Mouse (Mus musculus) midbrain, postnatal 0 days (tissue): ENCODE data around the gene Tead2. TPM values are rescaled to one million over a fixed set of nuclear protein-coding genes. Genes with fewer than 3 reads are reported as not detected.
A peak's percentile ranks its signal among the peaks of the same experiment; 100 is the strongest.

ENCODE experiments used
- ATAC-seq: fragments of 200-750 bp; cut with Nextera tagmentation; 2 replicates; pipeline ENCODE4 v1.8.0; 2017; ENCODE audit warnings: moderate number of reproducible peaks, mild to moderate bottlenecking, moderate TSS enrichment, moderate library complexity; ENCODE audit not compliant: low FRiP score
- DNase-seq: peaks from one replicate; pipeline ENCODE4 v3.0.0-alpha.2; 2015; ENCODE audit warnings: low spot score
- H3K27ac ChIP-seq: fragments of 300-500 bp; sonication (generic); 2 replicates; pipeline ENCODE4 v1.5.1; 2014; ENCODE audit warnings: low read depth, mild to moderate bottlenecking, low read length, mixed read lengths
- H3K27me3 ChIP-seq: fragments of 300-500 bp; sonication (generic); 2 replicates; pipeline ENCODE4 v1.6.1; 2014; ENCODE audit warnings: low read length, control low read depth, mixed read lengths; ENCODE audit not compliant: insufficient read depth
- H3K36me3 ChIP-seq: fragments of 300-500 bp; sonication (generic); 2 replicates; pipeline ENCODE4 v1.6.1; 2014; ENCODE audit warnings: low read length, control low read depth, mixed read lengths; ENCODE audit not compliant: insufficient read depth
- H3K4me1 ChIP-seq: fragments of 300-500 bp; sonication (generic); 2 replicates; pipeline ENCODE4 v1.6.1; 2014; ENCODE audit warnings: mild to moderate bottlenecking, control low read depth, antibody characterized with exemption, low read length, mixed read lengths; ENCODE audit not compliant: insufficient read depth
- H3K4me2 ChIP-seq: fragments of 300-500 bp; sonication (generic); 2 replicates; pipeline ENCODE4 v1.6.1; 2014; ENCODE audit warnings: low read depth, mild to moderate bottlenecking, low read length, mixed read lengths; ENCODE audit not compliant: poor library complexity, severe bottlenecking
- H3K4me3 ChIP-seq: fragments of 300-500 bp; sonication (generic); 2 replicates; pipeline ENCODE4 v1.5.1; 2014; ENCODE audit warnings: low read depth, mild to moderate bottlenecking, low read length, moderate library complexity
- H3K9ac ChIP-seq: fragments of 300-500 bp; sonication (generic); replicated peaks from 2 replicates; pipeline ENCODE4 v1.6.1; 2014; ENCODE audit warnings: mild to moderate bottlenecking, low read length, moderate library complexity, mixed read lengths; ENCODE audit not compliant: poor library complexity, severe bottlenecking
- H3K9me3 ChIP-seq: fragments of 300-500 bp; sonication (generic); 2 replicates; pipeline ENCODE4 v1.6.1; 2016; ENCODE audit warnings: low read length, control low read depth
- CTCF ChIP-seq: IDR thresholded peaks from 2 replicates; pipeline ENCODE4 v1.5.1; 2016; ENCODE audit warnings: antibody characterized with exemption, mild to moderate bottlenecking
- WGBS: fragments of 180-500 bp; shearing (Covaris S2); extraction: QIAGEN DNeasy Blood & Tissue Kit; methylation state at CpG from one replicate; pipeline ENCODE4 v1.1.7; 2014; 5-methylcytosine and 5-hydroxymethylcytosine counted together
- polyA plus RNA-seq: library from polyadenylated mRNA; unstranded; fragments of >200 nt; fragmentation: Nextera tagmentation; extraction: Ambion mirVana; gene quantifications from 2 replicates; pipeline ENCODE4 v1.2.1, GENCODE M21; 2015
- total RNA-seq: library from RNA; depleted of rRNA; stranded (reverse); fragments of >200 nt; gene quantifications from 2 replicates; pipeline ENCODE4 v1.2.3, GENCODE M21; 2014

Gene Tead2
- total and polyA plus RNA-seq, 2 experiments from 2014 or later, result 17.0 to 54.8 TPM

- Histone ChIP-seq H3K4me3 (no peak overlapping the region), H3K9me3 (no peaks in the 10 kb centered on the region), H3K9ac (no peak overlapping the region), H3K27me3 (no peaks in the 10 kb centered on the region), H3K4me1 (no peaks in the 10 kb centered on the region), H3K36me3 (no peaks in the 10 kb centered on the region), H3K4me2 (no peak overlapping the region), H3K27ac (no peak overlapping the region)
- 85% methylated on average over 7 of the region's 7 CpGs for WGBS
- TF ChIP-seq CTCF, result no peak
- ATAC-seq (no peak), DNase-seq (no peak)
These were observed 22.8 kb upstream of the Tead2 start for GRCm38 (mm10) chr7:45192585-45193310.

DNA sequence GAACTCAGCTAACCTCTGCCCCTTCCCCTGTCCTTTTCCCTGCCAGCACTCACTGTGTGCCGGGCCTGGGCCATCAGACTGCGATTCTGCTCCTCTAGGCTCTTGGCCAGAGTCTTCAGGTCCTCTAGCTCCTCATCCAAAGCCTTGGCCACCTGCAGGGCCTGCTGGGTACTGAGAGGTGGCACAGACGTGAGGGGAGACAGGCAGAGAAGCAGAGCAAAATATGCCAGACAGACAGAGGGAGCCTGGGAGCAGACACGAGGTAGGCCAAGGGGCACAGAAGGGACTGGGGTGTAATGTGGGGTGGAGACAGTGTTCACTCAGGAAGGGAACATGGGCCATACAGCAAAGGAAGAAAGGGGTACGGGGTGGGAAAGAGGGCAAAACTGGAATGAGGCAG is 22.1 kb upstream of the Tead2 start:
- DNase-seq (no peak), ATAC-seq (no peak)
- 0 out of 2 replicates have a peak, but pooled peaks have one; percentile 21 for TF ChIP-seq CTCF
- Histone ChIP-seq H3K9me3 (no peaks in the 10 kb centered on the region), H3K27ac (no peak overlapping the region), H3K4me2 (no peak overlapping the region), H3K4me3 (no peak overlapping the region), H3K9ac (no peak overlapping the region), H3K27me3 (no peaks in the 10 kb centered on the region), H3K36me3 (no peaks in the 10 kb centered on the region), H3K4me1 (no peaks in the 10 kb centered on the region)
- WGBS, result 71% methylated on average over 5 of the region's 5 CpGs

DNA sequence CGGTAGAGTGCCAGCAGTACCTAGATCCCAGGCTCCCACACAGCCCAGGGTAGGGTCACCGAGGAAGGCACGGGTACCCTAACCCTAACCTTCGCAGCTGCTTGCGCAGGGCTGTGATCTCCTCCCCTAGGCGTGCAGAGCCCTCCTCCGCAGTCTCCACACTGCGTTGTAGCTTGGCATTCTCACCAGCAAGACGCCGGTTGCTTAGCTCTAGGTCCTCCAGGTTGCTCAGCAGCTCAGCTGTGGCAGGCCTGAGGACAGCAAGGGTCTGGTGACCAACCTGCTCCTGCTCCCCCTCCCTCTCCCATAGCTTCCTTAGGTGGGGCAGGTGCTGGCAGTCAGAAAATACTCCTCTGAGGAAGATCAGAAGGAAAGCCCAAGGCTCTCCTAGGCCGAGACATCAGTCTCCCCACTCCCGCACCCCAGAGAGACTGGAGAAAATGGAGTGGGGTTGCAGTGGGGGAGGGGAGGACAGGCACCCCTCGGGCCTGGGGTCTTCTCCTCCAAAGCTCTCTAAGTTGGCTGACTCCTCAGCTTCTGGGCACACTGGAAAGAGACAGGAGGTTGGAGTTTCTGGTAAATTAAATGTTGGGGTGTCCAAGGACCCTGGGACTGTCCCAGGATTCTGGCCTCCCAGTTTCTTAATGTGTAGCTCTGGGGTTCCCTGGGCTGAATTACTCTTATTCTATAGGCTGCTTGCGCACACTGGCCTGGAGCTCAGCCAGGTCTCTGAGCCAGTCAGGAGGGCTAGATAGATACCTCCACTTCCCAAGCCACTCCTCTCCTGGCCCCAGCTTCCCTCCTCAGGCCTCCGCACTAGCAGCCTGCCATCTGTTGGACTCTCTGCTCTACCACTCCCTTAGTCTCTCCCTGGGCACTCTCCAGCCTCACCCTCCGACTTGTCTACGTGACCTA is 21.4 kb upstream of the Tead2 start:
- no peak overlapping the region for H3K4me2 ChIP-seq
- H3K4me3 ChIP-seq, result no peak overlapping the region
- no peaks in the 10 kb centered on the region for H3K27me3 ChIP-seq
- H3K9ac ChIP-seq, result no peak overlapping the region
- no peak for TF ChIP-seq CTCF
- H3K4me1 ChIP-seq, result no peaks in the 10 kb centered on the region
- no peak overlapping the region for H3K27ac ChIP-seq
- H3K36me3 ChIP-seq, result no peaks in the 10 kb centered on the region
- DNase-seq (no peak), ATAC-seq (no peak)
- 75% methylated on average over 17 of the region's 17 CpGs for WGBS
- no peaks in the 10 kb centered on the region for H3K9me3 ChIP-seq

GRCm38 (mm10) chr7:45195341-45196175 is 20.0 kb upstream of the Tead2 start:
- WGBS, result 61% methylated on average over 13 of the region's 13 CpGs
- ATAC-seq, result no peak

GRCm38 (mm10) chr7:45196176-45196535 is 19.4 kb upstream of the Tead2 start:
- Histone ChIP-seq H3K9me3 (no peaks in the 10 kb centered on the region), H3K27ac (no peak overlapping the region), H3K4me3 (no peak overlapping the region), H3K4me1 (no peaks in the 10 kb centered on the region), H3K36me3 (no peaks in the 10 kb centered on the region), H3K9ac (no peak overlapping the region), H3K27me3 (no peaks in the 10 kb centered on the region), H3K4me2 (no peak overlapping the region)
- ATAC-seq (no peak), DNase-seq (no peak)
- 81% methylated on average over 4 of the region's 4 CpGs for WGBS
- TF ChIP-seq CTCF, result no peak

More at GRCm38 (mm10) chr7:45195341-45196175, 20.0 kb upstream of the Tead2 start:
- TF ChIP-seq CTCF, result no peak
- no peak for DNase-seq
- no peak overlapping the region for H3K27ac ChIP-seq
- H3K27me3 ChIP-seq, result no peaks in the 10 kb centered on the region
- H3K4me2 ChIP-seq, result no peak overlapping the region
- H3K4me3 ChIP-seq, result no peak overlapping the region
- H3K4me1 ChIP-seq, result no peaks in the 10 kb centered on the region
- no peaks in the 10 kb centered on the region for H3K9me3 ChIP-seq
- no peak overlapping the region for H3K9ac ChIP-seq
- H3K36me3 ChIP-seq, result no peaks in the 10 kb centered on the region
